Mouse (Mus musculus) mature B cell (primary cell): Measurements from ENCODE around the gene Cfap43.

Source experiments
- in situ Hi-C: fragments of 300-500 bp; cut with MboI; formaldehyde crosslinking; loops from 2 replicates; pipeline ENCODE4 v1.14.3; 2019

Cfap43 gene

GRCm38 (mm10) chr19:47915251-47915650, 3.8 kb downstream of the Cfap43 start:
- in situ Hi-C loops, result no loop called here

GRCm38 (mm10) chr19:47914191-47914590, 4.9 kb downstream of the Cfap43 start:
- in situ Hi-C loops, result no loop called here

- in situ Hi-C loops, result no loop called here
Measured at GRCm38 (mm10) chr19:47913344-47913743, 5.7 kb downstream of the Cfap43 start.

- in situ Hi-C loops, result no loop called here
Measured at GRCm38 (mm10) chr19:47910751-47911150, 8.3 kb downstream of the Cfap43 start.

- in situ Hi-C loops, result no loop called here
Measured at GRCm38 (mm10) chr19:47910117-47910618, 8.9 kb downstream of the Cfap43 start.

GRCm38 (mm10) chr19:47909387-47910116, 9.5 kb downstream of the Cfap43 start:
- in situ Hi-C loops, result no loop called here

- in situ Hi-C loops, result no loop called here
Measured at GRCm38 (mm10) chr19:47908961-47909371, 10.1 kb downstream of the Cfap43 start.

GRCm38 (mm10) chr19:47907596-47907995, 11.5 kb downstream of the Cfap43 start:
- in situ Hi-C loops, result no loop called here

GRCm38 (mm10) chr19:47905603-47906002, 13.5 kb downstream of the Cfap43 start:
- in situ Hi-C loops, result no loop called here

- in situ Hi-C loops, result no loop called here
Measured at GRCm38 (mm10) chr19:47905081-47905480, 14.0 kb downstream of the Cfap43 start.

GRCm38 (mm10) chr19:47903679-47904078, 15.4 kb downstream of the Cfap43 start:
- in situ Hi-C loops, result no loop called here

GRCm38 (mm10) chr19:47902316-47903201, 16.5 kb downstream of the Cfap43 start:
- in situ Hi-C loops, result no loop called here

GRCm38 (mm10) chr19:47900558-47900957, 18.5 kb downstream of the Cfap43 start:
- in situ Hi-C loops, result no loop called here

GRCm38 (mm10) chr19:47900012-47900411, 19.1 kb downstream of the Cfap43 start:
- in situ Hi-C loops, result no loop called here

GRCm38 (mm10) chr19:47898472-47899079, 20.5 kb downstream of the Cfap43 start:
- in situ Hi-C loops, result no loop called here

- in situ Hi-C loops, result no loop called here
Measured at GRCm38 (mm10) chr19:47893092-47893491, 26.0 kb downstream of the Cfap43 start.

- in situ Hi-C loops, result no loop called here
Measured at GRCm38 (mm10) chr19:47891562-47892312, 27.4 kb downstream of the Cfap43 start.

- in situ Hi-C loops, result no loop called here
Measured at GRCm38 (mm10) chr19:47890489-47891130, 28.5 kb downstream of the Cfap43 start.

- in situ Hi-C loops, result no loop called here
Measured at GRCm38 (mm10) chr19:47888037-47888436, 31.1 kb downstream of the Cfap43 start.

GRCm38 (mm10) chr19:47887417-47887816, 31.7 kb downstream of the Cfap43 start:
- in situ Hi-C loops, result no loop called here

GRCm38 (mm10) chr19:47886617-47887016, 32.5 kb downstream of the Cfap43 start:
- in situ Hi-C loops, result no loop called here
